ENCODE assay signal across 25 mouse cellular contexts in genomic region chr11:59132065-59132464, GRCm38 (mm10). TPM values are rescaled to one million over a fixed set of nuclear protein-coding genes. Genes with fewer than 3 reads are reported as not detected.
"Had no signal": no experiment of that assay in that cellular context is flagged by ENCODE, and none has a peak within 500 bp of the region (broad histone marks: within the 10 kb centered on the region; RNA-seq: fewer than 3 reads in every experiment).

No protein-coding gene starts in this region.

- H3K9me3 ChIP-seq: heart, embryonic 10.5 days; heart, embryonic 12.5 days; hindbrain, embryonic 10.5 days; hindbrain, embryonic 12.5 days; intestine, embryonic 15.5 days; limb, embryonic 13.5 days; limb, embryonic 15.5 days; liver, embryonic 12.5 days had no signal

- H3K9ac ChIP-seq: heart, embryonic 12.5 days; hindbrain, embryonic 14.5 days; intestine, embryonic 15.5 days; limb, embryonic 13.5 days; limb, embryonic 15.5 days; liver, embryonic 12.5 days had no signal

- H3K4me3 ChIP-seq: heart, embryonic 10.5 days; heart, embryonic 12.5 days; hindbrain, embryonic 10.5 days; hindbrain, embryonic 12.5 days; intestine, embryonic 15.5 days; layer of hippocampus, adult 2 months; left cerebral cortex, adult 2 months; limb, embryonic 13.5 days; limb, embryonic 15.5 days; liver, embryonic 12.5 days had no signal

- H3K27ac ChIP-seq: heart, embryonic 10.5 days; hindbrain, embryonic 10.5 days; hindbrain, embryonic 12.5 days; hindbrain, embryonic 14.5 days; intestine, embryonic 15.5 days; layer of hippocampus, adult 2 months; left cerebral cortex, adult 2 months; limb, embryonic 13.5 days; limb, embryonic 15.5 days; liver, embryonic 12.5 days had no signal

- H3K4me2 ChIP-seq: heart, embryonic 12.5 days; hindbrain, embryonic 12.5 days; hindbrain, embryonic 14.5 days; intestine, embryonic 15.5 days; limb, embryonic 13.5 days; limb, embryonic 15.5 days; liver, embryonic 12.5 days had no signal

- ATAC-seq: hindbrain, embryonic 16.5 days; inflammation-experienced regulatory T-cells, adult 6 months; intestine, embryonic 15.5 days; intestine, postnatal 0 days; liver, embryonic 12.5 days had no signal

- H3K36me3 ChIP-seq: hindbrain, embryonic 10.5 days; hindbrain, embryonic 12.5 days; intestine, embryonic 15.5 days; limb, embryonic 13.5 days; limb, embryonic 15.5 days; liver, embryonic 12.5 days had no signal

- DNase-seq: gastrocnemius, postnatal 10 days; heart, adult 18-20 months; heart, postnatal 10 days; heart, postnatal 4 days; kidney, adult 18-20 months; kidney, adult 8-10 months; kidney, postnatal 10 days; kidney, postnatal 25 days; kidney, postnatal 4 days; left cerebral cortex, postnatal 4 days had no signal

RNA-seq across cellular contexts. Expression of gene Obscn, which starts 4.1 kb away (rescaled TPM):
- total RNA-seq: granulocyte monocyte progenitor cell, adult 5-6 weeks had no signal
- polyA plus RNA-seq: hindbrain, embryonic 10.5 days; inflammation-experienced regulatory T-cells, adult 6 months had no signal

RNA-seq across cellular contexts. Expression of gene Gjc2, which starts 50.9 kb away (rescaled TPM):
- total RNA-seq: granulocyte monocyte progenitor cell, adult 5-6 weeks had no signal
- polyA plus RNA-seq: heart, embryonic 10.5 days; inflammation-experienced regulatory T-cells, adult 6 months had no signal
